8 mouse cellular contexts compared by ENCODE assay signal in the genomic region with DNA sequence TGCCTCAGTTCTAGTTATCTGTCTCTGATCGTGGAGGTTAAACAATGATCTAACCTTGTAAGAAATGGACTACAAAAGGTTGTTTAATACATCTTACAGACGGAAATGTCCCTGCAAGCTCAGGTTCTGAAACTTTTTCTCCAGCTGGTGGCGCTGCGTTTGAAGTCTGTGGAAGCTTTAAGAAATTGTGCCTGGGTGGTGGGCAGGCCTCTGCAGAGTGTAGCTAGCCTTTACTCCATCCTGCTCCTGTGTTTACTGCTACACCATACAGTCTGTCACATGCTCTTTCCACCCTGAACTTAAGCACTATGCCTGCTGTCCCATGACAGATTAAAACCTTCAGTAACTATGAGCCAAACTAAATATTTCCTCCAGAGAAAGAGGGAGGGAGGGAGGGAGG. TPM values are rescaled to one million over a fixed set of nuclear protein-coding genes. Genes with fewer than 3 reads are reported as not detected.
DNase-seq lines count a peak whose midpoint lies in the region; ATAC-seq and TF ChIP-seq lines count a peak whose summit lies in the region.

No protein-coding gene starts in this region.

- H3K36me3 ChIP-seq in heart, embryonic 11.5 days (ENCODE audit: control insufficient read depth, insufficient read depth, low read length) = no peaks in the 10 kb centered on the region
- H3K36me3 ChIP-seq in intestine, embryonic 16.5 days (ENCODE audit: control insufficient read depth, insufficient read depth, low read length) = no peaks in the 10 kb centered on the region
- no peaks in the 10 kb centered on the region for H3K36me3 ChIP-seq in lung, postnatal 0 days (ENCODE audit: insufficient read depth, low read length)
- no peaks in the 10 kb centered on the region for H3K36me3 ChIP-seq in midbrain, embryonic 10.5 days

- H3K9ac ChIP-seq in heart, embryonic 11.5 days (ENCODE audit: low read depth, low read length) = no peak overlapping the region
- H3K9ac ChIP-seq in intestine, embryonic 16.5 days (ENCODE audit: low read depth, low read length) = no peak overlapping the region
- no peak overlapping the region for H3K9ac ChIP-seq in lung, postnatal 0 days (replicated peaks; ENCODE audit: low read depth)

- H3K4me1 ChIP-seq in heart, embryonic 11.5 days (ENCODE audit: control insufficient read depth, insufficient read depth, low read length) = no peaks in the 10 kb centered on the region
- H3K4me1 ChIP-seq in intestine, embryonic 16.5 days (ENCODE audit: control insufficient read depth, insufficient read depth, low read length) = peaks cover 3% of the 10 kb centered on the region; the same call in 1 of the 2 replicates
- H3K4me1 ChIP-seq in lung, postnatal 0 days (ENCODE audit: insufficient read depth, low read depth, low read length) = no peaks in the 10 kb centered on the region
- no peaks in the 10 kb centered on the region for H3K4me1 ChIP-seq in midbrain, embryonic 10.5 days

- TF ChIP-seq CTCF in lung, postnatal 0 days (IDR thresholded peaks at IDR 0.05) = peak; percentile 57

- H3K4me3 ChIP-seq in heart, embryonic 11.5 days (ENCODE audit: low read depth, low read length) = no peak overlapping the region
- peak overlapping the region; percentile 33 for H3K4me3 ChIP-seq in intestine, embryonic 16.5 days (ENCODE audit: low read length)
- H3K4me3 ChIP-seq in lung, postnatal 0 days (ENCODE audit: low read depth, low read length) = no peak overlapping the region
- H3K4me3 ChIP-seq in midbrain, embryonic 10.5 days = no peak overlapping the region

- WGBS in heart, embryonic 11.5 days (ENCODE audit: insufficient replicate concordance) = 62% methylated on average over 4 of the region's 4 CpGs
- 38% methylated on average over 4 of the region's 4 CpGs for WGBS in intestine, embryonic 16.5 days
- 37% methylated on average over 4 of the region's 4 CpGs for WGBS in lung, postnatal 0 days
- 70% methylated on average over 4 of the region's 4 CpGs for WGBS in midbrain, embryonic 10.5 days

- peak overlapping the region; percentile 14; the same call in 1 of the 2 replicates for H3K4me2 ChIP-seq in heart, embryonic 11.5 days
- H3K4me2 ChIP-seq in intestine, embryonic 16.5 days (ENCODE audit: low read depth, low read length) = peak overlapping the region; percentile 32; the same call in 1 of the 2 replicates
- peak overlapping the region; percentile 15; the same call in 1 of the 2 replicates for H3K4me2 ChIP-seq in lung, postnatal 0 days (replicated peaks; ENCODE audit: low read depth, low read length)

- H3K9me3 ChIP-seq in heart, embryonic 11.5 days (replicated peaks; ENCODE audit: control insufficient read depth, low read length) = no peaks in the 10 kb centered on the region
- no peaks in the 10 kb centered on the region for H3K9me3 ChIP-seq in intestine, embryonic 16.5 days (ENCODE audit: control insufficient read depth, low read length)
- H3K9me3 ChIP-seq in lung, postnatal 0 days (ENCODE audit: low read length) = no peaks in the 10 kb centered on the region
- no peaks in the 10 kb centered on the region for H3K9me3 ChIP-seq in midbrain, embryonic 10.5 days (replicated peaks)

- intact Hi-C loops in heart, postnatal 36 days (cut with DNase I) = no loop called here

- TF ChIP-seq EP300 in lung, postnatal 0 days (IDR thresholded peaks at IDR 0.05) = no peak

- no peak overlapping the region for H3K27ac ChIP-seq in heart, embryonic 11.5 days (ENCODE audit: low read depth, low read length)
- H3K27ac ChIP-seq in intestine, embryonic 16.5 days (ENCODE audit: low read length) = no peak overlapping the region
- H3K27ac ChIP-seq in lung, postnatal 0 days (ENCODE audit: low read length) = no peak overlapping the region
- no peak overlapping the region for H3K27ac ChIP-seq in midbrain, embryonic 10.5 days (replicated peaks)

- no peaks in the 10 kb centered on the region for H3K27me3 ChIP-seq in heart, embryonic 11.5 days (ENCODE audit: control insufficient read depth, insufficient read depth, low read length)
- no peaks in the 10 kb centered on the region for H3K27me3 ChIP-seq in intestine, embryonic 16.5 days (replicated peaks; ENCODE audit: control insufficient read depth, insufficient read depth, low read length)
- H3K27me3 ChIP-seq in lung, postnatal 0 days (replicated peaks; ENCODE audit: insufficient read depth, low read length) = no peaks in the 10 kb centered on the region
- H3K27me3 ChIP-seq in midbrain, embryonic 10.5 days (ENCODE audit: low read depth, poor library complexity, severe bottlenecking) = no peaks in the 10 kb centered on the region

- no peak for ATAC-seq in heart, embryonic 11.5 days (replicated peaks; ENCODE audit: insufficient number of reproducible peaks, low FRiP score, low TSS enrichment)
- ATAC-seq in intestine, embryonic 16.5 days = peak; percentile 36; the same call in 1 of the 2 replicates
- no peak for ATAC-seq in lung, postnatal 0 days
- no peak for ATAC-seq in frontal cortex, adult (ENCODE audit: low TSS enrichment)

- DNase-seq in heart, postnatal 36 days = no peak
- peak; percentile 78 for DNase-seq in adipocyte (ENCODE audit: low spot score)
- DNase-seq in lung, postnatal 0 days (ENCODE audit: low spot score) = peak; percentile 62
- DNase-seq in spleen, adult 12 weeks (ENCODE audit: low spot score) = no peak
- no peak for DNase-seq in midbrain, embryonic 10.5 days (ENCODE audit: low spot score)

RNA-seq across cellular contexts. Expression of a gene that starts 1.9 kb away (rescaled TPM):
- 5.9 and 6.8 TPM in 2 replicates for polyA plus RNA-seq in heart, embryonic 11.5 days (2014; fragmentation: Nextera tagmentation; extraction: Ambion mirVana)
- total RNA-seq in heart, postnatal 36 days (2021) = 1 to 10 TPM; 1.6 to 2.0 TPM
- polyA plus RNA-seq in intestine, embryonic 16.5 days (2015; fragmentation: Nextera tagmentation; extraction: Ambion mirVana) = 21.9 and 26.1 TPM in 2 replicates
- 4.8 and 5.3 TPM in 2 replicates for polyA plus RNA-seq in lung, postnatal 0 days (2015; fragmentation: Nextera tagmentation; extraction: Ambion mirVana)
- 1.7 and 1.8 TPM in 2 replicates for polyA plus RNA-seq in midbrain, embryonic 10.5 days (2016; fragmentation: Nextera tagmentation; extraction: Ambion mirVana)

Comparison
In these comparisons a context has a peak if more than half of its experiments do, and no peak if none do; other contexts are left out.
1. DNase-seq: peak in adipocyte (single experiment) and lung, postnatal 0 days (single experiment); none in heart, postnatal 36 days (0 of 2), spleen, adult 12 weeks (single experiment) and midbrain, embryonic 10.5 days (single experiment).
2. Peak in every context shown above with its lines, with median percentiles within 50 percentile points of each other: H3K4me2 ChIP-seq.